Mouse (Mus musculus) macrophage (primary cell): ENCODE results near the gene Gm17571. TPM values are rescaled to one million over a fixed set of nuclear protein-coding genes. Genes with fewer than 3 reads are reported as not detected.

Experiments used
- H3K27ac ChIP-seq: fragments of 350-480 bp; formaldehyde crosslinking; 2 replicates; pipeline ENCODE4 v1.9.0; 2021
- H3K36me3 ChIP-seq: fragments of 350-480 bp; formaldehyde crosslinking; 2 replicates; pipeline ENCODE4 v1.9.0; 2021; ENCODE audit errors: inconsistent target
- H3K4me3 ChIP-seq: fragments of 350-480 bp; formaldehyde crosslinking; 2 replicates; pipeline ENCODE4 v1.9.0; 2021; ENCODE audit errors: inconsistent target
- H3K79me2 ChIP-seq: fragments of 350-480 bp; formaldehyde crosslinking; 2 replicates; pipeline ENCODE4 v1.9.0; 2021; ENCODE audit errors: inconsistent target
- WGBS: methylation state at CpG from one replicate; pipeline ENCODE4 v1.1.7; 2026; ENCODE audit warnings: inconsistent platforms; ENCODE audit not compliant: missing documents; 5-methylcytosine and 5-hydroxymethylcytosine counted together
- polyA plus RNA-seq: library from polyadenylated mRNA; stranded (reverse); fragments of 250-400 nt; gene quantifications from 3 replicates; pipeline ENCODE4 v1.2.4, GENCODE M21; 2018; ENCODE audit warnings: inconsistent platforms

Gm17571 gene
- polyA plus RNA-seq, 1 experiment from 2014 or later: not detected

GRCm38 (mm10) chr9:13433501-13434090 is 13.0 kb downstream of the Gm17571 start:
- Histone ChIP-seq H3K79me2 (no peaks in the 10 kb centered on the region), H3K36me3 (no peaks in the 10 kb centered on the region), H3K27ac (no peak overlapping the region), H3K4me3 (no peak overlapping the region)
- 93% methylated on average over 6 of the region's 6 CpGs for WGBS

GRCm38 (mm10) chr9:13431646-13432045 is 14.9 kb downstream of the Gm17571 start:
- Histone ChIP-seq H3K36me3 (no peaks in the 10 kb centered on the region), H3K27ac (no peak overlapping the region), H3K4me3 (no peak overlapping the region), H3K79me2 (no peaks in the 10 kb centered on the region)
- WGBS: 96% methylated on average over 3 of the region's 3 CpGs

GRCm38 (mm10) chr9:13430744-13431143 is 15.8 kb downstream of the Gm17571 start:
- no peaks in the 10 kb centered on the region for H3K36me3 ChIP-seq
- H3K27ac ChIP-seq: no peak overlapping the region
- H3K4me3 ChIP-seq: no peak overlapping the region
- H3K79me2 ChIP-seq: no peaks in the 10 kb centered on the region

GRCm38 (mm10) chr9:13430302-13430701 is 16.3 kb downstream of the Gm17571 start:
- no peaks in the 10 kb centered on the region for H3K36me3 ChIP-seq
- WGBS: 70% methylated on average over 6 of the region's 6 CpGs

GRCm38 (mm10) chr9:13429477-13430125 is 17.0 kb downstream of the Gm17571 start:
- WGBS: 70% methylated on average over 2 of the region's 2 CpGs
- Histone ChIP-seq H3K79me2 (no peaks in the 10 kb centered on the region), H3K4me3 (no peak overlapping the region), H3K27ac (no peak overlapping the region), H3K36me3 (no peaks in the 10 kb centered on the region)

More at GRCm38 (mm10) chr9:13430302-13430701, 16.3 kb downstream of the Gm17571 start:
- Histone ChIP-seq H3K79me2 (no peaks in the 10 kb centered on the region), H3K27ac (no peak overlapping the region), H3K4me3 (no peak overlapping the region)

- 81% methylated on average over 7 of the region's 7 CpGs for WGBS
- H3K79me2 ChIP-seq: no peaks in the 10 kb centered on the region
- H3K4me3 ChIP-seq: no peak overlapping the region
- H3K27ac ChIP-seq: no peak overlapping the region
- no peaks in the 10 kb centered on the region for H3K36me3 ChIP-seq
These were observed 21.3 kb downstream of the Gm17571 start for GRCm38 (mm10) chr9:13425031-13425940.

GRCm38 (mm10) chr9:13414230-13414766 is 32.3 kb downstream of the Gm17571 start:
- no peak overlapping the region for H3K4me3 ChIP-seq

More at GRCm38 (mm10) chr9:13414230-13414766, 32.3 kb downstream of the Gm17571 start:
- H3K36me3 ChIP-seq: no peaks in the 10 kb centered on the region
- no peak overlapping the region for H3K27ac ChIP-seq
- no peaks in the 10 kb centered on the region for H3K79me2 ChIP-seq

Other genes with a start within 250 kb of the Gm17571 start
- gene Jrkl, start 200.9 kb downstream of the Gm17571 start, polyA plus RNA-seq: 8.7 to 9.1 TPM (median 8.7 TPM) in 3 replicates
- 13.6 to 16.1 TPM (median 15.1 TPM) in 3 replicates for gene Ccdc82, start 199.8 kb downstream of the Gm17571 start, polyA plus RNA-seq
- 6.0 to 7.7 TPM (median 6.7 TPM) in 3 replicates for gene Maml2, start 148.8 kb downstream of the Gm17571 start, polyA plus RNA-seq